Mouse (Mus musculus): ENCODE data around the gene Omd.
"Not testable (repeated sequence)": the region's sequence is repeated elsewhere in the genome, so short reads cannot be mapped to it uniquely, and the experiment has no call there.

Gene Omd

GRCm38 (mm10) chr13:49581541-49582530 is at the start of gene Omd:
TSS of gene Omd (plus strand) at chr13:49582462.
- DNase-seq (ENCODE audit: low spot score) = no peak

DNA sequence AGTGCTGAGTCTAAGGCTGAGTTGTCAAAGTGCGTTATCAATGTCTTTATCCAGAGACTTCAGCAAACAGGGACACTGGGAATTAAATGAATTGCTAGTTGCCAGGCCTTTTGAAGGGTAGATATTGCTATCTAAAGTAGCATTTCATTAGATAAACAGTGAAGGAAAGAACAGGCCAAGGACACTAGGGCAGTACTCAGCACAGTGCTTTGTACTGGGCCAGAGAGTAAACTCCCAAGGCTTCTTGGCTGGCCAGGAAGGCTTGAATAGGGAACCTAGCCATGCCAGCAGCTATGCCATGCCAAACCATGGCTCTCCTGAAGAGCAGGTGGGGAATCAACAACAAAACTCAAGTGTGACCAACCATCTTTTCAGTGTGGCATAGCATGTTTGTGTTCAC is 45.3 kb upstream of the Omd start:
- peak; percentile 9 for DNase-seq (ENCODE audit: low spot score)

DNA sequence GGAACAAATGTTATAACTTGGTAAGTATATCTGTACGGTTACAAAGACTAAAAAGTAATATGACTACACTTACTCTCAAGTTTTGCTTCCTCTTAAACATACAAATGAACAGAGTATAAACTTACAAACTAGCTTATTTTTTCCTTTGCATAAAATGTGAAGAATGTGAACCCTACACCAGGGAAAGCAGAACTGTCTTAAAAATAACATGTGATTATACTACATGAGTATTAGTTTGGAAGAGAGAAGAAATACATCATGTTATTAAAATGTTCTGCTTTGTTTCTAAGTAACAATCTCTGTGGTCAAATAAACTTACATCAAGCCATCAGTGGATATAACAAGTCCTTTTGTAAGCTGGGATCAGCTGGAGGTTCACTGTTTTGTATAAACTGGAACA is 43.6 kb upstream of the Omd start:
- no peak for DNase-seq (ENCODE audit: low spot score)

- DNase-seq (ENCODE audit: low spot score) = no peak
These were observed 38.0 kb upstream of the Omd start, which contains the start of gene Aspn for GRCm38 (mm10) chr13:49544279-49544678. TSS of gene Aspn (plus strand) at chr13:49544443.

DNA sequence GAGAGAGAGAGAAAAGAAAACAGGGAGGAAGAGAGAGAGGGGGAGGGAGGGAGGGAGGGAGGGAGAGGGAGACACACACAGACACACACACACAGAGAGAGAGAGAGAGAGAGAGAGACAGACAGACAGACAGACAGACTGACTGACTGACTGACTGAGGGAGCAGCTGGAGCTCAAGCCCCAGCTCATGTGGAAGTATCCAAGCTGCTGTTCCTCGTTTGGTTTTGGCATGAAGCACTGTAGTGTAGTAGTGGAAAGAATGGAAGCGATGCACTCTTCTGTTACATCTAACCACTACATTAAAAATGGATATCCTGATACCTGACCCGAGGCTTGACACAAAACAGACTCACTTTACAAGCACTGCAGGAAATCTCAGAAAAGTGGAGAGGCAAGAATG is 36.6 kb upstream of the Omd start:
- DNase-seq (ENCODE audit: low spot score) = no peak

DNA sequence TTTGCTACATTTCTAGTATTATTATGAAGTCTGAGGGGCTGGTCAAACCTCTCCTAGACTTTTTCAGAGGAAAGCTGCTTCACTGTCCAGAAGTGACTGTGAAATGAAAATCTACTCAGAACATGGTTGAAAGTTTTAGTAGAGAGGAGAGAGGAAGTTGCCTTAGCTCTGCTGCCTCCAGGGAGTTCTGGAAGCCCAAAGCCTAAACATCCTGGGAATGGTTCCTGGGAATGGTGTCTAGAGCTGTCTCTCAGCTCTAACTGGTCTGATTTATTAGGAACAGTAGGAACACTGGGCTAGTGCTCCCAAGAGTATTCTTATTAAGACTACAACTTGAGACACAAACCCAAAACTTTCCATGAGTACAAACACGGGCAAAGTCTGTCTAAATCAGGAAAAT is 35.7 kb upstream of the Omd start:
- no peak for DNase-seq (ENCODE audit: low spot score)

- no peak for DNase-seq (ENCODE audit: low spot score)
These were observed 34.6 kb upstream of the Omd start for GRCm38 (mm10) chr13:49547563-49548150.

- no peak for DNase-seq (ENCODE audit: low spot score)
These were observed 32.6 kb upstream of the Omd start for GRCm38 (mm10) chr13:49549616-49550015.

GRCm38 (mm10) chr13:49554519-49554918 is 27.7 kb upstream of the Omd start:
- DNase-seq (ENCODE audit: low spot score) = no peak

- DNase-seq (ENCODE audit: low spot score) = no peak
These were observed 26.1 kb upstream of the Omd start for GRCm38 (mm10) chr13:49556203-49556602.

GRCm38 (mm10) chr13:49556924-49557323 is 25.3 kb upstream of the Omd start:
- DNase-seq (ENCODE audit: low spot score) = no peak

DNA sequence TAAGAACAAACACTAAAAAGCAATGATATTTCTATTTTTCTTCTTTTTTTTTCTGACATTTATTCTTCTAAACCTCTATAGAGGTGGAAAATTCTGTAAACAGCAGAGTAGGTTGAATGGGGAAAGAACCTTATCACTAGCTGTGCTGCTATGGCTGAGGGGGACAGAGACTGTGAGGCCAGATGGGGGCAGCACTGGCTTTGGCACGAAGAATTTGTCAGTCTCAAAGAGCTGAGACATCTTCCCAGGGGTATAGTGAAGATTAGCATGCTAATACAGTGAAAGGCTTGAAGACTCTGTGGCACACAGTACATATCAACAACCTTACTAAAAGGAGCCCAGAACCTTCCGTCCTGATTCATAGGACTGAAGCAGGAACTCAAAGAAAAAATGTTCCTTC is 23.1 kb upstream of the Omd start:
- no peak for DNase-seq (ENCODE audit: low spot score)

GRCm38 (mm10) chr13:49560886-49561285 is 21.4 kb upstream of the Omd start:
- DNase-seq (ENCODE audit: low spot score) = no peak

DNA sequence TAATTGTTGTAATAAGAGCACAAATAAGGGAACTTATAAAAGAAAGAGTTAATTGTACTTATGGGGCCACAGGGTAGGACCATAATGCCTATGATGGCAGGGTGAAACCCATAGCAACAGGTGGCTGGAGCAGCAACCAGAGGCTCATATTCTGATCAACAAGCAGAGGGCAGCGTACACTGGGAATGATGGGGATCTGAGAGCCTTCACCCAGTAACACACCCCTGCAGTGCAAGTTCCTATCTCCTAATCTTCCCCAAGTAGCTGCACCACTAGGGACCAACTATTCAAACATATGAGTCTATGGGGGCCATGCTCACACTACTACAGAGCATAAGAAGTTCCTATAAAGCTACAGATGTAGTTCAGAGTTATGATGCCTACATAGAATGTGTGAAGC is 17.9 kb upstream of the Omd start:
- no peak for DNase-seq (ENCODE audit: low spot score)

DNA sequence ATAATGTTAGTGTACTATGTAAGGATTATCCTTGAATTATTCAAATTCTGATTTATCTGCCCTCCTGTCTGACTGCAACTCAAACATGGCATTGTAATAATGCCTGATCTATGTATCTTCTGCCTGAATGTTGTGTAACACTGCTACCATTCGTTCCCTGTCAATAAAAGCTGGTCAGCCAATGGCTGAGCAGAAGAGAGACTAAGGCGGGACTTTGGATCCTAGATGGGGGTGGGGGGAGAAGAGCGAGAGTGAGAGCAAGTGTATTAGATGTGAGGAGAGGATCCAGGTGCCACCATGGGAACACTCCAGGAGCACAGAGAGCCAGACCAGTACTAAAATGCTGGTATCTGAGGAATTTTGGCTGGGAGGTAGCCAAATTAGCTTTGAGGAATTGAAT is 11.9 kb upstream of the Omd start:
- no peak for DNase-seq (ENCODE audit: low spot score)

DNA sequence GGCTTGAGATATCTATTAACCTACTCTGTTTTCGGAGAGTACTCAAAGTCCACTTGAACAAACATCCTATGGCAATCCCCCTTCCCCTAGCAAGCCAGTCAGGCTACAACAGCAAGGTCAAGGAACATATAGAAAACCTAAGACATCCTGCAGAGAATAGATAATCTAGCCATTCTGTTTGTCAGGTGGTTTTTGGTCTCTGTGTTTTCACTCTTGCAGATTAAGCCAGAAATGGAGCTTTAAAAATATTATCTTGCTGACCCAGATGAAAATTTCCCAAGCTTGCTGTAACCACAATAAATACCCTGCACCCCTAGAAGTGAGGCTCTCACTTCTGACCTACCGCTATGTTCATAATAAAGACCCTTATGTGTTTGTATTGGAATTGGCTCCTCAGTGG is 10.8 kb upstream of the Omd start:
- DNase-seq (ENCODE audit: low spot score) = no peak

DNA sequence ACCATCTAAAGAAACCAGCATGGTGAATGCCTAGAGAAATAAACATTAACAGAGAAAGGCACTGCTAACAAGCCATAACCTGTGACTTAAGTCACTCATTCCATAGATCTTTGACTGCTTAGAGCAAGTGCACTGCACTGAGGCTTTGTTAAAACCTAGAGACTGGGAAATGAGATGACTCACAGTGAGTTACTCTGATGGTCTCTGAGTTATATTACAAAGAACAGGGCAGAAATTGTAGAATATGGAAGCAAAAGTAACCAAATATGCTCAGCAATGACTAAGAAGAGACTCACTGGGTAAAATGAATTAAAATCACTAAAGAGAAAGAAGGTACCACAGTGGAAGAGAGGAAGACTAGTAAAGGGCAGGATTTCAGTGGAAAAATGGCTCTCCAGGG is 1.6 kb downstream of the Omd start:
- no peak for DNase-seq (ENCODE audit: low spot score)

- DNase-seq (ENCODE audit: low spot score) = no peak
These were observed 2.2 kb downstream of the Omd start for GRCm38 (mm10) chr13:49584307-49585005.

DNA sequence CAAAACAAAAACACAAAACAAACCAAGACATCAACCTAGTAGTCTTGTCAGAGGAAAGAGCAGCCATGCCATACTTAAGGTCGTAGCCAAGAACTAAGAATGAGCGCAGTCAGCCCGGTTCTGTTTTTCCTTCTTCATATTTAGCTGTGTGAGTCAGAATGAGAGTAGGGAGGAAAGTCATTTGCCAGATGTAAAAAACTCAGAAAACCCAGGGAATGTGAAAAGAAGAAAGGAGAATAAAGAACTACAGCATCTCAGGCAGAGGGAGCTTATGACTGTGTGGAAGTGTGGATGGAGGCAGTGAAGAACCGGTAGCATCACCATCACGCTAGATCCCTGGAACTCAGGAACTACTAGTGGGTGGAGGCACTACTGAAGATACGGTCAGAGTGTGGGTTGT is 3.8 kb downstream of the Omd start:
- no peak for DNase-seq (ENCODE audit: low spot score)

- not testable (repeated sequence) for DNase-seq (ENCODE audit: low spot score)
These were observed 20.3 kb downstream of the Omd start for GRCm38 (mm10) chr13:49602541-49602940.

DNA sequence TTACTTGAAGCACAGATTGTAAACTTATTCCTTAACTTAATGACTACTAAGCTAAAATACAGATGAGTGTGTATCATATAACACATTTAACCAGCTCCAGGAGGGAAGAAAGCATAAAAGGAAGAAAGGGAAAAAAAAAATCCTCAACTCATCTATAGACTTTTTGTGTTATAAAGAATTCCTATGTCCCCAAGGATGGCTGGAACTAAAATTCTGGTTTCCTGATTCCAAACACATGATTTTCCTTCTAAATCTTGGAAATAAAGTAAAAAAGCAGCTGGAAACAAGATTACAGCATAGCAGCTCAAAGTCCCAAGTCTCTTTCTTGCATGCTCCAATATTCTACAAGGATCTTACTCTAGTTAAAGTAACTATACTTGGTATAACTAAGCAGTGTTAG is 21.3 kb downstream of the Omd start:
- no peak for DNase-seq (ENCODE audit: low spot score)

DNA sequence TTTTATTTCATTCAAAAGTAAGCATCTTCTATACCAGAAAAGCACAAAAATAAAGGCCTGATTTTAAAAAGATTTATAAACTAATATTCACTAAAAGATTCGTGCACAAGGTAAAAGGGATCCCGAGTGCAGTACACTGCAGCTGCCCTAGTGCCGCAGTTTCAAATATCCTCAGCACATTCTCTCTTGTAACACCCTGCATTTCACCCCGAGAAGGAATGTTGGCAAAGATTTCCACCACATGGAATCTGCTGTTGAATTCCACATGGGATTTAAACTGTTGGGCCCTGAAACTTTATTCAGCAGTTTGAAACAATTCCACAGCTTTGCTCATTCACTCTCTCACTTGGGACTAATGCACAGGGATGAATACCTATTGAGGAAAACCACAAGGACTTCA is 25.5 kb downstream of the Omd start, which contains the start of gene Ogn:
Gene Ogn (plus strand): TSS at position 333 of the 400 bp plus-strand sequence.
- no peak for DNase-seq (ENCODE audit: low spot score)
